Mouse (Mus musculus) neural tube, embryonic 11.5 days (tissue): ENCODE results near the gene Bnipl. TPM values are rescaled to one million over a fixed set of nuclear protein-coding genes. Genes with fewer than 3 reads are reported as not detected.

Source experiments
- ATAC-seq: fragments of 200-750 bp; cut with Nextera tagmentation; 2 replicates; pipeline ENCODE4 v1.8.0; 2017; ENCODE audit warnings: moderate number of reproducible peaks, mild to moderate bottlenecking, moderate TSS enrichment, moderate library complexity; ENCODE audit not compliant: insufficient read depth, low FRiP score, low TSS enrichment
- DNase-seq: peaks from one replicate; pipeline ENCODE4 v3.0.0-alpha.2; 2015; ENCODE audit warnings: low spot score
- H3K27ac ChIP-seq: fragments of 300-500 bp; sonication (generic); 2 replicates; pipeline ENCODE4 v1.5.1; 2014; ENCODE audit warnings: low read depth, mild to moderate bottlenecking, low read length
- H3K27me3 ChIP-seq: fragments of 300-500 bp; sonication (generic); 2 replicates; pipeline ENCODE4 v1.6.1; 2014; ENCODE audit warnings: mild to moderate bottlenecking, low read length, mixed read lengths; ENCODE audit not compliant: control insufficient read depth, insufficient read depth
- H3K36me3 ChIP-seq: fragments of 300-500 bp; sonication (generic); 2 replicates; pipeline ENCODE4 v1.6.1; 2014; ENCODE audit warnings: mild to moderate bottlenecking, low read length, moderate library complexity, mixed read lengths; ENCODE audit not compliant: control insufficient read depth, insufficient read depth
- H3K4me1 ChIP-seq: fragments of 300-500 bp; sonication (generic); 2 replicates; pipeline ENCODE4 v1.6.1; 2014; ENCODE audit warnings: low read length, mixed read lengths; ENCODE audit not compliant: control insufficient read depth, insufficient read depth
- H3K4me2 ChIP-seq: fragments of 300-500 bp; sonication (generic); 2 replicates; pipeline ENCODE4 v1.6.1; 2014; ENCODE audit warnings: low read depth, mild to moderate bottlenecking, moderate library complexity
- H3K4me3 ChIP-seq: fragments of 300-500 bp; sonication (generic); 2 replicates; pipeline ENCODE4 v1.5.1; 2014; ENCODE audit warnings: low read depth, low read length
- H3K9ac ChIP-seq: fragments of 300-500 bp; sonication (generic); 2 replicates; pipeline ENCODE4 v1.6.1; 2014; ENCODE audit warnings: mild to moderate bottlenecking, low read length
- H3K9me3 ChIP-seq: fragments of 300-500 bp; sonication (generic); 2 replicates; pipeline ENCODE4 v1.6.1; 2016; ENCODE audit warnings: low read length; ENCODE audit not compliant: control insufficient read depth
- WGBS: fragments of 180-500 bp; shearing (Covaris S2); extraction: QIAGEN DNeasy Blood & Tissue Kit; methylation state at CpG from one replicate; pipeline ENCODE4 v1.1.7; 2014; 5-methylcytosine and 5-hydroxymethylcytosine counted together
- polyA plus RNA-seq: library from polyadenylated mRNA; unstranded; fragments of >200 nt; fragmentation: Nextera tagmentation; extraction: Ambion mirVana; gene quantifications from 2 replicates; pipeline ENCODE4 v1.2.1, GENCODE M21; 2014

Bnipl gene
- polyA plus RNA-seq, 1 experiment from 2014 or later = 0.31 TPM

DNA sequence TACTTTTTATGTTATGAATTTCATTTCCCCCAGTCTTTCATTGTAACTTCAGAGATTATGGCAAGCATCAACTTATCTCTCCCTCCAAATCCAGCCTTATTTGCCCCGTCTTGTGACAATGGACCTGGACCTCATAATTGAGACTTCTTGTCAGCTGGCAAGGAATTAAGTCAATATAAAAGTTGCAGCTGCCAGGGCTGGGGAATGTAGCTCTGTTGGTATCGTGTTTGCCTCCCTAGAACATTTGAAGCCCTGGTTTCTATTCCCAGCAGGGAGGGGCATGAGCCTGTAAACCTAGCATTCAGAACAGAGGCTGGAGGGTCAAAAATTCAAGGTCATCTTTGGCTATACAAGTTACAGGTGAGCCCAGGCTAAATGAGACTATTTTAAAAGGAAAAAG, 55.2 kb downstream of the Bnipl start:
- no peaks in the 10 kb centered on the region for H3K27me3 ChIP-seq
- H3K36me3 ChIP-seq = peaks cover 6% of the 10 kb centered on the region
- ATAC-seq (no peak), DNase-seq (no peak)
- no peak overlapping the region for H3K9ac ChIP-seq
- no peaks in the 10 kb centered on the region for H3K4me1 ChIP-seq
- H3K4me3 ChIP-seq = no peak overlapping the region
- whole genome bisulfite sequencing = 97% methylated on average over 2 of the region's 2 CpGs
- H3K4me2 ChIP-seq = no peak overlapping the region
- H3K27ac ChIP-seq = no peak overlapping the region
- no peaks in the 10 kb centered on the region for H3K9me3 ChIP-seq

DNA sequence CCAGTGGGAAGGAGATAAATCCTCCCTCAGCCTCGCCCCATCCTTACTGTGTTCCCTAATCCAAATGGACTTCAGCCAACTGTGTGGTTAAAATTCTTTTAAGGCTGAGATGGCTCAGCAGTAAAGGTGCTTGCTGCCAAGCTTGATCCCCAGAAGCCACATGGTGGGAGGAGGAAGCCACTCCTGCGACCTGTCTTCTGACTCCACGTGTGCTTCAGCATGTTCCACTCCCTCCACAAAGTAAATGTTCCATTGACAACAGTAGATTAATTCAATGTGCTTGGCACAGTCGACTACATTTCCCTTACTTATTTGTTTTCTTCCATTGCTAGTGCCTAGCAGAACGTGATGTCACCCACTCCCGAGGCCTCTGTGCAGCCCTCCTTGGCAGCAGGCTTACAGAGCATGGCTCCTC, 56.3 kb downstream of the Bnipl start:
- Histone ChIP-seq H3K36me3 (peaks cover 8% of the 10 kb centered on the region), H3K4me1 (no peaks in the 10 kb centered on the region)

More for the DNA sequence above, 56.3 kb downstream of the Bnipl start:
- Histone ChIP-seq H3K9ac (no peak overlapping the region), H3K27me3 (no peaks in the 10 kb centered on the region), H3K4me3 (no peak overlapping the region), H3K9me3 (no peaks in the 10 kb centered on the region), H3K4me2 (no peak overlapping the region), H3K27ac (no peak overlapping the region)
- no peak for DNase-seq
- 88% methylated on average over 6 of the region's 6 CpGs for WGBS
- no peak for ATAC-seq

Other genes starting within 250 kb of the Bnipl start
- 27.6 and 32.8 TPM in 2 replicates for gene Zfp687, start 235.7 kb downstream of the Bnipl start, polyA plus RNA-seq
- gene Psmd4, start 208.6 kb downstream of the Bnipl start, polyA plus RNA-seq = 315 and 321 TPM in 2 replicates
- gene Pip5k1a, start 144.3 kb downstream of the Bnipl start, polyA plus RNA-seq = 12.3 and 13.4 TPM in 2 replicates
- 243 and 248 TPM in 2 replicates for gene Vps72, start 140.2 kb downstream of the Bnipl start, polyA plus RNA-seq
- 0.57 and 1.0 TPM in 2 replicates for gene Tmod4, start 126.7 kb downstream of the Bnipl start, polyA plus RNA-seq
- 85.0 and 89.6 TPM in 2 replicates for gene Scnm1, start 117.2 kb downstream of the Bnipl start, polyA plus RNA-seq
- gene Lysmd1, start 117.1 kb downstream of the Bnipl start, polyA plus RNA-seq = 15.5 and 17.9 TPM in 2 replicates
- 1.4 and 1.5 TPM in 2 replicates for gene Tnfaip8l2, start 108.8 kb downstream of the Bnipl start, polyA plus RNA-seq
- 22.5 and 24.4 TPM in 2 replicates for gene Sema6c, start 90.7 kb downstream of the Bnipl start, polyA plus RNA-seq
- gene Gabpb2, start 33.3 kb downstream of the Bnipl start, polyA plus RNA-seq = 4.7 and 4.8 TPM in 2 replicates
- gene Cdc42se1, start 22.5 kb downstream of the Bnipl start, polyA plus RNA-seq = 104 and 109 TPM in 2 replicates
- 173 and 176 TPM in 2 replicates for gene Mllt11, start 19.0 kb downstream of the Bnipl start, polyA plus RNA-seq
- 0.33 TPM in 1 of 2 replicates, not detected in the other for gene Gm128, start 9.6 kb downstream of the Bnipl start, polyA plus RNA-seq
- 46.1 and 48.1 TPM in 2 replicates for gene Mindy1, start 30.2 kb upstream of the Bnipl start, polyA plus RNA-seq
- 32.4 and 32.9 TPM in 2 replicates for gene Prune1, start 30.9 kb upstream of the Bnipl start, polyA plus RNA-seq
- gene Anxa9, start 56.0 kb upstream of the Bnipl start, polyA plus RNA-seq = 1.2 TPM in 2 replicates
- gene Cers2, start 63.6 kb upstream of the Bnipl start, polyA plus RNA-seq = 107 and 109 TPM in 2 replicates
- gene Setdb1, start 106.0 kb upstream of the Bnipl start, polyA plus RNA-seq = 67.1 and 68.7 TPM in 2 replicates
- not detected in 2 replicates for gene 4930558C23Rik, start 151.6 kb upstream of the Bnipl start, polyA plus RNA-seq
- gene Arnt, start 183.2 kb upstream of the Bnipl start, polyA plus RNA-seq = 23.4 and 27.2 TPM in 2 replicates
- gene Ctsk, start 248.1 kb upstream of the Bnipl start, polyA plus RNA-seq = 7.3 and 8.4 TPM in 2 replicates